Mouse (Mus musculus): ENCODE results near the gene Kif1b. TPM values are rescaled to one million over a fixed set of nuclear protein-coding genes. Genes with fewer than 3 reads are reported as not detected.

Kif1b gene
- polyA plus RNA-seq, 1 experiment from 2014 or later, result 19.2 TPM

- ATAC-seq, result no peak
- no peaks in the 10 kb centered on the region for H3K27me3 ChIP-seq (replicated peaks; ENCODE audit: control insufficient read depth, insufficient read depth, low read length)
- WGBS, result 87% methylated on average over 9 of the region's 9 CpGs
- H3K9me3 ChIP-seq (ENCODE audit: control insufficient read depth, low read length), result no peaks in the 10 kb centered on the region
- peaks cover 5% of the 10 kb centered on the region; the same call in 1 of the 2 replicates for H3K4me1 ChIP-seq (ENCODE audit: control insufficient read depth, insufficient read depth, low read length)
- H3K27ac ChIP-seq (ENCODE audit: low read length), result no peak overlapping the region
- no peak overlapping the region for H3K9ac ChIP-seq (ENCODE audit: low read depth, low read length)
- no peak overlapping the region for H3K4me2 ChIP-seq (ENCODE audit: low read depth, low read length)
- peaks cover 27% of the 10 kb centered on the region for H3K36me3 ChIP-seq (ENCODE audit: control insufficient read depth, insufficient read depth, low read length)
- H3K4me3 ChIP-seq (ENCODE audit: low read length), result no peak overlapping the region
Observed at GRCm38 (mm10) chr4:149337353-149337752, 29.9 kb upstream of the Kif1b start.

- Histone ChIP-seq H3K36me3 (ENCODE audit: control insufficient read depth, insufficient read depth, low read length) (peaks cover 26% of the 10 kb centered on the region), H3K4me2 (ENCODE audit: low read depth, low read length) (no peak overlapping the region), H3K4me3 (ENCODE audit: low read length) (no peak overlapping the region), H3K27me3 (replicated peaks; ENCODE audit: control insufficient read depth, insufficient read depth, low read length) (no peaks in the 10 kb centered on the region), H3K9ac (ENCODE audit: low read depth, low read length) (no peak overlapping the region), H3K27ac (ENCODE audit: low read length) (no peak overlapping the region), H3K9me3 (ENCODE audit: control insufficient read depth, low read length) (no peaks in the 10 kb centered on the region), H3K4me1 (ENCODE audit: control insufficient read depth, insufficient read depth, low read length) (peaks cover 5% of the 10 kb centered on the region; the same call in 1 of the 2 replicates)
- ATAC-seq, result no peak
- WGBS, result 85% methylated on average over 7 of the region's 7 CpGs
Observed at GRCm38 (mm10) chr4:149336302-149336701, 28.8 kb upstream of the Kif1b start.

GRCm38 (mm10) chr4:149334881-149335280 lies 27.4 kb upstream of the Kif1b start:
- Histone ChIP-seq H3K27me3 (replicated peaks; ENCODE audit: control insufficient read depth, insufficient read depth, low read length) (no peaks in the 10 kb centered on the region), H3K9ac (ENCODE audit: low read depth, low read length) (no peak overlapping the region), H3K4me3 (ENCODE audit: low read length) (no peak overlapping the region), H3K36me3 (ENCODE audit: control insufficient read depth, insufficient read depth, low read length) (peaks cover 39% of the 10 kb centered on the region), H3K27ac (ENCODE audit: low read length) (no peak overlapping the region), H3K4me1 (ENCODE audit: control insufficient read depth, insufficient read depth, low read length) (no peaks in the 10 kb centered on the region), H3K4me2 (ENCODE audit: low read depth, low read length) (no peak overlapping the region), H3K9me3 (ENCODE audit: control insufficient read depth, low read length) (no peaks in the 10 kb centered on the region)
- ATAC-seq, result no peak
- 90% methylated on average over 11 of the region's 11 CpGs for WGBS

- no peak for ATAC-seq
- no peak overlapping the region for H3K4me2 ChIP-seq (ENCODE audit: low read depth, low read length)
- WGBS, result 89% methylated on average over 7 of the region's 7 CpGs
Observed at GRCm38 (mm10) chr4:149332726-149333125, 25.2 kb upstream of the Kif1b start.

GRCm38 (mm10) chr4:149330495-149330894 lies 23.0 kb upstream of the Kif1b start:
- H3K27me3 ChIP-seq (replicated peaks; ENCODE audit: control insufficient read depth, insufficient read depth, low read length), result no peaks in the 10 kb centered on the region
- no peak for ATAC-seq
- peaks cover 34% of the 10 kb centered on the region for H3K36me3 ChIP-seq (ENCODE audit: control insufficient read depth, insufficient read depth, low read length)
- H3K27ac ChIP-seq (ENCODE audit: low read length), result no peak overlapping the region
- H3K4me2 ChIP-seq (ENCODE audit: low read depth, low read length), result no peak overlapping the region
- WGBS, result 96% methylated on average over 5 of the region's 5 CpGs
- no peak overlapping the region for H3K4me3 ChIP-seq (ENCODE audit: low read length)
- H3K9me3 ChIP-seq (ENCODE audit: control insufficient read depth, low read length), result no peaks in the 10 kb centered on the region
- H3K4me1 ChIP-seq (ENCODE audit: control insufficient read depth, insufficient read depth, low read length), result no peaks in the 10 kb centered on the region
- H3K9ac ChIP-seq (ENCODE audit: low read depth, low read length), result no peak overlapping the region

More at GRCm38 (mm10) chr4:149332726-149333125, 25.2 kb upstream of the Kif1b start:
- Histone ChIP-seq H3K27me3 (replicated peaks; ENCODE audit: control insufficient read depth, insufficient read depth, low read length) (no peaks in the 10 kb centered on the region), H3K36me3 (ENCODE audit: control insufficient read depth, insufficient read depth, low read length) (peaks cover 34% of the 10 kb centered on the region), H3K9ac (ENCODE audit: low read depth, low read length) (no peak overlapping the region), H3K4me3 (ENCODE audit: low read length) (no peak overlapping the region), H3K9me3 (ENCODE audit: control insufficient read depth, low read length) (no peaks in the 10 kb centered on the region), H3K4me1 (ENCODE audit: control insufficient read depth, insufficient read depth, low read length) (no peaks in the 10 kb centered on the region), H3K27ac (ENCODE audit: low read length) (no peak overlapping the region)

GRCm38 (mm10) chr4:149328735-149329134 lies 21.2 kb upstream of the Kif1b start:
- Histone ChIP-seq H3K9ac (ENCODE audit: low read depth, low read length) (no peak overlapping the region), H3K4me2 (ENCODE audit: low read depth, low read length) (no peak overlapping the region), H3K36me3 (ENCODE audit: control insufficient read depth, insufficient read depth, low read length) (peaks cover 22% of the 10 kb centered on the region), H3K4me3 (ENCODE audit: low read length) (no peak overlapping the region), H3K9me3 (ENCODE audit: control insufficient read depth, low read length) (no peaks in the 10 kb centered on the region), H3K27ac (ENCODE audit: low read length) (no peak overlapping the region), H3K27me3 (replicated peaks; ENCODE audit: control insufficient read depth, insufficient read depth, low read length) (no peaks in the 10 kb centered on the region), H3K4me1 (ENCODE audit: control insufficient read depth, insufficient read depth, low read length) (no peaks in the 10 kb centered on the region)
- ATAC-seq, result no peak
- WGBS, result 87% methylated on average over 4 of the region's 4 CpGs

GRCm38 (mm10) chr4:149327281-149327680 lies 19.8 kb upstream of the Kif1b start:
- Histone ChIP-seq H3K36me3 (ENCODE audit: control insufficient read depth, insufficient read depth, low read length) (peaks cover 19% of the 10 kb centered on the region), H3K27ac (ENCODE audit: low read length) (no peak overlapping the region), H3K9ac (ENCODE audit: low read depth, low read length) (no peak overlapping the region), H3K9me3 (ENCODE audit: control insufficient read depth, low read length) (no peaks in the 10 kb centered on the region), H3K27me3 (replicated peaks; ENCODE audit: control insufficient read depth, insufficient read depth, low read length) (no peaks in the 10 kb centered on the region), H3K4me1 (ENCODE audit: control insufficient read depth, insufficient read depth, low read length) (no peaks in the 10 kb centered on the region), H3K4me2 (ENCODE audit: low read depth, low read length) (no peak overlapping the region), H3K4me3 (ENCODE audit: low read length) (no peak overlapping the region)
- ATAC-seq, result no peak
- whole genome bisulfite sequencing, result 90% methylated on average over 7 of the region's 7 CpGs

GRCm38 (mm10) chr4:149325411-149326162 lies 18.1 kb upstream of the Kif1b start:
- Histone ChIP-seq H3K27ac (ENCODE audit: low read length) (no peak overlapping the region), H3K27me3 (replicated peaks; ENCODE audit: control insufficient read depth, insufficient read depth, low read length) (no peaks in the 10 kb centered on the region), H3K36me3 (ENCODE audit: control insufficient read depth, insufficient read depth, low read length) (peaks cover 10% of the 10 kb centered on the region), H3K9me3 (ENCODE audit: control insufficient read depth, low read length) (no peaks in the 10 kb centered on the region), H3K4me3 (ENCODE audit: low read length) (no peak overlapping the region), H3K4me2 (ENCODE audit: low read depth, low read length) (no peak overlapping the region), H3K4me1 (ENCODE audit: control insufficient read depth, insufficient read depth, low read length) (no peaks in the 10 kb centered on the region), H3K9ac (ENCODE audit: low read depth, low read length) (no peak overlapping the region)
- 89% methylated on average over 10 of the region's 10 CpGs for WGBS
- ATAC-seq, result no peak

- ATAC-seq, result no peak
- Histone ChIP-seq H3K9me3 (ENCODE audit: control insufficient read depth, low read length) (no peaks in the 10 kb centered on the region), H3K9ac (ENCODE audit: low read depth, low read length) (no peak overlapping the region), H3K27ac (ENCODE audit: low read length) (no peak overlapping the region), H3K36me3 (ENCODE audit: control insufficient read depth, insufficient read depth, low read length) (peaks cover 4% of the 10 kb centered on the region), H3K4me1 (ENCODE audit: control insufficient read depth, insufficient read depth, low read length) (no peaks in the 10 kb centered on the region), H3K4me3 (ENCODE audit: low read length) (no peak overlapping the region), H3K27me3 (replicated peaks; ENCODE audit: control insufficient read depth, insufficient read depth, low read length) (no peaks in the 10 kb centered on the region), H3K4me2 (ENCODE audit: low read depth, low read length) (no peak overlapping the region)
- 82% methylated on average over 16 of the region's 16 CpGs for WGBS
Observed at GRCm38 (mm10) chr4:149323730-149324129, 16.2 kb upstream of the Kif1b start.

GRCm38 (mm10) chr4:149322718-149323117 lies 15.2 kb upstream of the Kif1b start:
- 72% methylated on average over 6 of the region's 6 CpGs for WGBS
- H3K4me2 ChIP-seq (ENCODE audit: low read depth, low read length), result no peak overlapping the region
- no peaks in the 10 kb centered on the region for H3K4me1 ChIP-seq (ENCODE audit: control insufficient read depth, insufficient read depth, low read length)
- H3K36me3 ChIP-seq (ENCODE audit: control insufficient read depth, insufficient read depth, low read length), result peaks cover 4% of the 10 kb centered on the region
- no peak overlapping the region for H3K9ac ChIP-seq (ENCODE audit: low read depth, low read length)
- no peaks in the 10 kb centered on the region for H3K9me3 ChIP-seq (ENCODE audit: control insufficient read depth, low read length)
- ATAC-seq, result no peak
- H3K4me3 ChIP-seq (ENCODE audit: low read length), result no peak overlapping the region
- H3K27ac ChIP-seq (ENCODE audit: low read length), result no peak overlapping the region
- H3K27me3 ChIP-seq (replicated peaks; ENCODE audit: control insufficient read depth, insufficient read depth, low read length), result no peaks in the 10 kb centered on the region
